Mouse (Mus musculus): ENCODE results near the gene Slc35f2. TPM values are rescaled to one million over a fixed set of nuclear protein-coding genes. Genes with fewer than 3 reads are reported as not detected.

The Slc35f2 gene
- polyA plus RNA-seq, 1 experiment from 2014 or later, result 24.3 TPM

- Histone ChIP-seq H3K4me3 (ENCODE audit: low read depth, low read length) (no peak overlapping the region), H3K36me3 (ENCODE audit: control insufficient read depth, insufficient read depth, low read length) (no peaks in the 10 kb centered on the region)
- WGBS, result 66% methylated on average over 8 of the region's 8 CpGs
Measured at GRCm38 (mm10) chr9:53848548-53848947, 77.2 kb downstream of the Slc35f2 start.

GRCm38 (mm10) chr9:53849864-53850263, 78.5 kb downstream of the Slc35f2 start, which contains the start of gene Sln:
TSS of gene Sln (plus strand) at chr9:53850164.
- H3K36me3 ChIP-seq (ENCODE audit: control insufficient read depth, insufficient read depth, low read length), result no peaks in the 10 kb centered on the region
- 93% methylated on average over 4 of the region's 4 CpGs for WGBS
- ATAC-seq (ENCODE audit: low read depth), result no peak

More at GRCm38 (mm10) chr9:53848548-53848947, 77.2 kb downstream of the Slc35f2 start:
- Histone ChIP-seq H3K4me2 (ENCODE audit: low read depth, low read length) (no peak overlapping the region), H3K27ac (ENCODE audit: low read depth, low read length) (no peak overlapping the region), H3K27me3 (ENCODE audit: control insufficient read depth, insufficient read depth, low read length) (no peaks in the 10 kb centered on the region), H3K4me1 (ENCODE audit: control insufficient read depth, insufficient read depth, low read length) (no peaks in the 10 kb centered on the region), H3K9me3 (ENCODE audit: control insufficient read depth, low read length) (no peaks in the 10 kb centered on the region), H3K9ac (replicated peaks; ENCODE audit: low read depth, low read length) (no peak overlapping the region)
- no peak for ATAC-seq (ENCODE audit: low read depth)

GRCm38 (mm10) chr9:53852158-53852557, 80.8 kb downstream of the Slc35f2 start:
- H3K36me3 ChIP-seq (ENCODE audit: control insufficient read depth, insufficient read depth, low read length), result no peaks in the 10 kb centered on the region
- H3K9ac ChIP-seq (replicated peaks; ENCODE audit: low read depth, low read length), result no peak overlapping the region
- WGBS, result 89% methylated on average over 4 of the region's 4 CpGs
- no peaks in the 10 kb centered on the region for H3K4me1 ChIP-seq (ENCODE audit: control insufficient read depth, insufficient read depth, low read length)
- H3K4me3 ChIP-seq (ENCODE audit: low read depth, low read length), result no peak overlapping the region
- no peaks in the 10 kb centered on the region for H3K27me3 ChIP-seq (ENCODE audit: control insufficient read depth, insufficient read depth, low read length)
- ATAC-seq (ENCODE audit: low read depth), result no peak
- no peaks in the 10 kb centered on the region for H3K9me3 ChIP-seq (ENCODE audit: control insufficient read depth, low read length)
- no peak overlapping the region for H3K27ac ChIP-seq (ENCODE audit: low read depth, low read length)
- H3K4me2 ChIP-seq (ENCODE audit: low read depth, low read length), result no peak overlapping the region

More at GRCm38 (mm10) chr9:53849864-53850263, 78.5 kb downstream of the Slc35f2 start, which contains the start of gene Sln:
- Histone ChIP-seq H3K4me3 (ENCODE audit: low read depth, low read length) (no peak within 1 kb of the TSS), H3K9me3 (ENCODE audit: control insufficient read depth, low read length) (no peaks in the 10 kb centered on the region), H3K9ac (replicated peaks; ENCODE audit: low read depth, low read length) (no peak within 1 kb of the TSS), H3K27ac (ENCODE audit: low read depth, low read length) (no peak within 1 kb of the TSS), H3K4me2 (ENCODE audit: low read depth, low read length) (no peak within 1 kb of the TSS), H3K4me1 (ENCODE audit: control insufficient read depth, insufficient read depth, low read length) (no peaks in the 10 kb centered on the region), H3K27me3 (ENCODE audit: control insufficient read depth, insufficient read depth, low read length) (no peaks in the 10 kb centered on the region)

- no peak overlapping the region for H3K4me3 ChIP-seq (ENCODE audit: low read depth, low read length)
- WGBS, result 59% methylated on average over 1 of the region's 1 CpGs
- no peaks in the 10 kb centered on the region for H3K9me3 ChIP-seq (ENCODE audit: control insufficient read depth, low read length)
- H3K27me3 ChIP-seq (ENCODE audit: control insufficient read depth, insufficient read depth, low read length), result no peaks in the 10 kb centered on the region
- no peaks in the 10 kb centered on the region for H3K4me1 ChIP-seq (ENCODE audit: control insufficient read depth, insufficient read depth, low read length)
- no peaks in the 10 kb centered on the region for H3K36me3 ChIP-seq (ENCODE audit: control insufficient read depth, insufficient read depth, low read length)
- ATAC-seq (ENCODE audit: low read depth), result no peak
- no peak overlapping the region for H3K9ac ChIP-seq (replicated peaks; ENCODE audit: low read depth, low read length)
- no peak overlapping the region for H3K4me2 ChIP-seq (ENCODE audit: low read depth, low read length)
- H3K27ac ChIP-seq (ENCODE audit: low read depth, low read length), result no peak overlapping the region
Measured at GRCm38 (mm10) chr9:53853672-53854071, 82.3 kb downstream of the Slc35f2 start.

GRCm38 (mm10) chr9:53854525-53854924, 83.2 kb downstream of the Slc35f2 start:
- ATAC-seq (ENCODE audit: low read depth), result no peak
- H3K4me2 ChIP-seq (ENCODE audit: low read depth, low read length), result no peak overlapping the region
- no peaks in the 10 kb centered on the region for H3K27me3 ChIP-seq (ENCODE audit: control insufficient read depth, insufficient read depth, low read length)
- no peak overlapping the region for H3K27ac ChIP-seq (ENCODE audit: low read depth, low read length)
- no peak overlapping the region for H3K4me3 ChIP-seq (ENCODE audit: low read depth, low read length)
- H3K4me1 ChIP-seq (ENCODE audit: control insufficient read depth, insufficient read depth, low read length), result no peaks in the 10 kb centered on the region
- H3K36me3 ChIP-seq (ENCODE audit: control insufficient read depth, insufficient read depth, low read length), result no peaks in the 10 kb centered on the region
- no peaks in the 10 kb centered on the region for H3K9me3 ChIP-seq (ENCODE audit: control insufficient read depth, low read length)
- WGBS, result 92% methylated on average over 1 of the region's 1 CpGs
- no peak overlapping the region for H3K9ac ChIP-seq (replicated peaks; ENCODE audit: low read depth, low read length)

- WGBS, result 83% methylated on average over 5 of the region's 5 CpGs
- H3K4me2 ChIP-seq (ENCODE audit: low read depth, low read length), result no peak overlapping the region
- H3K9ac ChIP-seq (replicated peaks; ENCODE audit: low read depth, low read length), result no peak overlapping the region
Measured at GRCm38 (mm10) chr9:53857864-53858263, 86.5 kb downstream of the Slc35f2 start.

More at GRCm38 (mm10) chr9:53857864-53858263, 86.5 kb downstream of the Slc35f2 start:
- ATAC-seq (ENCODE audit: low read depth), result no peak
- no peaks in the 10 kb centered on the region for H3K9me3 ChIP-seq (ENCODE audit: control insufficient read depth, low read length)
- no peaks in the 10 kb centered on the region for H3K4me1 ChIP-seq (ENCODE audit: control insufficient read depth, insufficient read depth, low read length)
- no peaks in the 10 kb centered on the region for H3K36me3 ChIP-seq (ENCODE audit: control insufficient read depth, insufficient read depth, low read length)
- no peak overlapping the region for H3K27ac ChIP-seq (ENCODE audit: low read depth, low read length)
- no peaks in the 10 kb centered on the region for H3K27me3 ChIP-seq (ENCODE audit: control insufficient read depth, insufficient read depth, low read length)
- no peak overlapping the region for H3K4me3 ChIP-seq (ENCODE audit: low read depth, low read length)

Other genes starting within 250 kb of the Slc35f2 start
- gene Atm, start 234.8 kb upstream of the Slc35f2 start, polyA plus RNA-seq (2014; fragmentation: Nextera tagmentation; extraction: Ambion mirVana), result 11.9 and 14.1 TPM in 2 replicates
- 13.7 and 14.5 TPM in 2 replicates for gene Npat, start 234.5 kb upstream of the Slc35f2 start, polyA plus RNA-seq (2014; fragmentation: Nextera tagmentation; extraction: Ambion mirVana)
- 178 and 193 TPM in 2 replicates for gene Acat1, start 161.2 kb upstream of the Slc35f2 start, polyA plus RNA-seq (2014; fragmentation: Nextera tagmentation; extraction: Ambion mirVana)
- gene Cul5, start 101.5 kb upstream of the Slc35f2 start, polyA plus RNA-seq (2014; fragmentation: Nextera tagmentation; extraction: Ambion mirVana), result 59.7 and 71.3 TPM in 2 replicates
- gene Rab39, start 65.3 kb upstream of the Slc35f2 start, polyA plus RNA-seq (2014; fragmentation: Nextera tagmentation; extraction: Ambion mirVana), result 4.3 and 6.2 TPM in 2 replicates
- gene Sln, start 78.6 kb downstream of the Slc35f2 start, polyA plus RNA-seq (2014; fragmentation: Nextera tagmentation; extraction: Ambion mirVana), result 0.46 and 1.4 TPM in 2 replicates
- 26.6 and 37.4 TPM in 2 replicates for gene Elmod1, start 203.8 kb downstream of the Slc35f2 start, polyA plus RNA-seq (2014; fragmentation: Nextera tagmentation; extraction: Ambion mirVana)